Mouse (Mus musculus): ENCODE measurements at regions not wholly inside any gene's neighbourhood (a gene's known extent, or its start where the extent isn't known, plus 50 kb on each side); places are given as distances from the start of the nearest gene placed in this dataset.

DNA sequence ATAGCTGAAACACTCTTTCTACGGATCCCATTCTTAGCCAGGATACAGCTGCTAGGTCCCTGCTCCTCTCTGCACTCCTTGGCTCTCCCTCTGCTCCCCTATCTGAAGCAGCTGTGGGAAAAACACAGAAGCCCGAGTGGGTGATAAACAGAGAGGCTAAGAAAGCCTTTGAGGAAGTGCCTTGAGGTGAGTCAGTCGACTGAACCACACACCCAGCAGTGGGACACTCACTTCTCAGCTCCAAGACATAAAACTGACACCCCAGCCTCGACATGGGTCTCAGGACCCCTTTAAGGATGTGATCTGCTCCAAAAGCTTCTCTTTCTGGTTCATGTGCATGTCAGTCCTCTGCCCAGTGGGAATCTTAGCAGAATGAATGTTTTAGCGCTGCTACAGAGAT is 204.8 kb upstream of the Gm15217 start:
- TF ChIP-seq CTCF (IDR thresholded peaks at IDR 0.05; ENCODE audit: extremely low read depth, insufficient read depth, low read length) = no peak
- no peak for TF ChIP-seq POLR2A (IDR thresholded peaks at IDR 0.05; ENCODE audit: extremely low read depth, insufficient read depth, low read length)

Measured in cortical plate, adult 2 months (tissue).